In genomic region chr12:86470912-86471311, GRCm38 (mm10) we compare ENCODE assay signal across 25 mouse cellular contexts.
"Had no signal": no experiment of that assay in that cellular context is flagged by ENCODE, and none has a peak within 500 bp of the region (broad histone marks: within the 10 kb centered on the region; RNA-seq: fewer than 3 reads in every experiment).

No protein-coding gene starts in this region.

- H3K27ac ChIP-seq: gastrocnemius, adult 2 months; heart, embryonic 10.5 days; hindbrain, embryonic 10.5 days; hindbrain, embryonic 12.5 days; hindbrain, embryonic 14.5 days; intestine, embryonic 15.5 days; layer of hippocampus, adult 2 months; left cerebral cortex, adult 2 months; limb, embryonic 10.5 days; limb, embryonic 12.5 days had no signal

- H3K36me3 ChIP-seq: heart, embryonic 10.5 days; hindbrain, embryonic 10.5 days; hindbrain, embryonic 12.5 days; intestine, embryonic 15.5 days; limb, embryonic 10.5 days; limb, embryonic 12.5 days had no signal

- H3K9ac ChIP-seq: heart, embryonic 12.5 days; hindbrain, embryonic 12.5 days; hindbrain, embryonic 14.5 days; intestine, embryonic 15.5 days; limb, embryonic 12.5 days had no signal

- DNase-seq: gastrocnemius, adult 2 months; gastrocnemius, postnatal 10 days; gastrocnemius, postnatal 25 days; heart, adult 18-20 months; heart, postnatal 10 days; heart, postnatal 4 days; kidney, adult 18-20 months; kidney, adult 8-10 months; kidney, postnatal 10 days; kidney, postnatal 25 days; kidney, postnatal 4 days; liver had no signal

- H3K4me1 ChIP-seq: hindbrain, embryonic 12.5 days; intestine, embryonic 15.5 days; limb, embryonic 12.5 days had no signal

- ATAC-seq: hindbrain, embryonic 16.5 days; inflammation-experienced regulatory T-cells, adult 6 months; intestine, embryonic 15.5 days; intestine, postnatal 0 days had no signal

- H3K4me3 ChIP-seq: gastrocnemius, adult 2 months; heart, embryonic 10.5 days; heart, embryonic 12.5 days; hindbrain, embryonic 10.5 days; hindbrain, embryonic 12.5 days; intestine, embryonic 15.5 days; layer of hippocampus, adult 2 months; left cerebral cortex, adult 2 months; limb, embryonic 10.5 days; limb, embryonic 12.5 days had no signal

- H3K9me3 ChIP-seq: heart, embryonic 10.5 days; heart, embryonic 12.5 days; hindbrain, embryonic 10.5 days; hindbrain, embryonic 12.5 days; intestine, embryonic 15.5 days; limb, embryonic 10.5 days; limb, embryonic 12.5 days had no signal
